Mouse (Mus musculus) testis, adult 2 months (tissue): Measurements from ENCODE around the gene Tbcel. TPM values are rescaled to one million over a fixed set of nuclear protein-coding genes. Genes with fewer than 3 reads are reported as not detected.

Experiments used
- H3K27ac ChIP-seq: fragments of 200-500 bp; 2 replicates; pipeline ENCODE4 v1.5.1; 2012; ENCODE audit warnings: low read depth, low read length; ENCODE audit not compliant: control insufficient read depth, insufficient read depth
- H3K27me3 ChIP-seq: fragments of 200-500 bp; 2 replicates; pipeline ENCODE4 v1.6.1; 2012; ENCODE audit warnings: mild to moderate bottlenecking, low read length, moderate library complexity; ENCODE audit not compliant: control insufficient read depth, insufficient read depth
- H3K36me3 ChIP-seq: fragments of 200-500 bp; 2 replicates; pipeline ENCODE4 v1.6.1; 2012; ENCODE audit warnings: mild to moderate bottlenecking, low read length; ENCODE audit not compliant: control insufficient read depth, insufficient read depth
- H3K4me1 ChIP-seq: fragments of 200-500 bp; 2 replicates; pipeline ENCODE4 v1.6.1; 2012; ENCODE audit warnings: low read length; ENCODE audit not compliant: control insufficient read depth, insufficient read depth
- H3K4me3 ChIP-seq: fragments of 200-500 bp; 2 replicates; pipeline ENCODE4 v1.5.1; 2012; ENCODE audit warnings: low read depth, mild to moderate bottlenecking, low read length, moderate library complexity, mixed read lengths; ENCODE audit not compliant: control insufficient read depth
- CTCF ChIP-seq: fragments of 200-500 bp; IDR thresholded peaks from 2 replicates; pipeline ENCODE4 v1.5.1; 2012; ENCODE audit warnings: low read depth, mild to moderate bottlenecking, inconsistent platforms, low read length, moderate library complexity; ENCODE audit not compliant: control insufficient read depth, insufficient read depth, insufficient replicate concordance
- POLR2A ChIP-seq: fragments of 200-500 bp; IDR thresholded peaks from 2 replicates; pipeline ENCODE4 v1.6.1; 2012; ENCODE audit warnings: low read depth, mild to moderate bottlenecking, inconsistent platforms, low read length, moderate library complexity; ENCODE audit not compliant: control insufficient read depth
- polyA plus RNA-seq: library from polyadenylated mRNA; depleted of rRNA; stranded (reverse); fragments of >200 nt; gene quantifications from 2 replicates; pipeline ENCODE4 v1.2.3, GENCODE M21; 2012

The Tbcel gene
- polyA plus RNA-seq, 1 experiment: 34.0 TPM

GRCm38 (mm10) chr9:42439446-42439845 lies 68.2 kb downstream of the Tbcel start:
- H3K27ac ChIP-seq: no peak overlapping the region
- H3K4me1 ChIP-seq: no peaks in the 10 kb centered on the region
- H3K36me3 ChIP-seq: peaks cover 3% of the 10 kb centered on the region
- H3K4me3 ChIP-seq: no peak overlapping the region
- no peaks in the 10 kb centered on the region for H3K27me3 ChIP-seq
- TF ChIP-seq CTCF (no peak), POLR2A (no peak)

GRCm38 (mm10) chr9:42432155-42432554 lies 75.5 kb downstream of the Tbcel start:
- Histone ChIP-seq H3K27me3 (no peaks in the 10 kb centered on the region), H3K36me3 (no peaks in the 10 kb centered on the region; the same call in 1 of the 2 replicates)
- TF ChIP-seq CTCF (no peak), POLR2A (no peak)

DNA sequence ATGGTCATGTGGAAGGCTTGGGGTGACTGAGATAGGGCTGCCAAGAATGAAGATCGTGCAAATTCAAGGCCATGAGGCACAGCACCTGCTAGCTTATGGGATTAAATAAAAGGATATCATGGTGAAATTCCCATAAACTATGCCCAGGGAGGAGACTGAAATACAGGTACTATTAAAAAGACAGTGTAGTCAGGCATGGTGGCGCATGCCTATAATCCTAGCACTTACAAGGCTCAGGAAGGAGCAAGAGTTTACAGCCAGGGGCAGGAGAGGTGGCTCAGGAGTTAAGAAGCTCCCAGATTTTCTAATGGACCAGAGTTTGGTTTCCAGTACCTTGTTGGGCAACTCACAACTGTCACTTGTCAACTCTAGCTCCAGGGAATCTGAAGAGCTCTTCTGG lies 76.0 kb downstream of the Tbcel start:
- Histone ChIP-seq H3K4me3 (no peak overlapping the region), H3K27ac (no peak overlapping the region), H3K27me3 (no peaks in the 10 kb centered on the region), H3K36me3 (no peaks in the 10 kb centered on the region; the same call in 1 of the 2 replicates), H3K4me1 (no peaks in the 10 kb centered on the region)
- TF ChIP-seq CTCF (no peak), POLR2A (no peak)

More at GRCm38 (mm10) chr9:42432155-42432554, 75.5 kb downstream of the Tbcel start:
- Histone ChIP-seq H3K27ac (no peak overlapping the region), H3K4me1 (no peaks in the 10 kb centered on the region), H3K4me3 (no peak overlapping the region)

- Histone ChIP-seq H3K27me3 (no peaks in the 10 kb centered on the region), H3K27ac (no peak overlapping the region), H3K36me3 (no peaks in the 10 kb centered on the region), H3K4me1 (no peaks in the 10 kb centered on the region), H3K4me3 (no peak overlapping the region)
- TF ChIP-seq POLR2A (no peak), CTCF (no peak)
Measured at GRCm38 (mm10) chr9:42428060-42428924, 79.3 kb downstream of the Tbcel start.

- Histone ChIP-seq H3K36me3 (no peaks in the 10 kb centered on the region), H3K27me3 (no peaks in the 10 kb centered on the region), H3K27ac (no peak overlapping the region), H3K4me3 (no peak overlapping the region), H3K4me1 (no peaks in the 10 kb centered on the region)
- TF ChIP-seq POLR2A: no peak
- TF ChIP-seq CTCF: no peak
Measured at GRCm38 (mm10) chr9:42426661-42427358, 80.8 kb downstream of the Tbcel start.

- Histone ChIP-seq H3K36me3 (no peaks in the 10 kb centered on the region), H3K4me1 (no peaks in the 10 kb centered on the region), H3K27ac (no peak overlapping the region), H3K27me3 (no peaks in the 10 kb centered on the region), H3K4me3 (no peak overlapping the region)
- TF ChIP-seq CTCF (no peak), POLR2A (no peak)
Measured at GRCm38 (mm10) chr9:42423649-42424048, 84.0 kb downstream of the Tbcel start.

- TF ChIP-seq CTCF: no peak
- Histone ChIP-seq H3K27me3 (no peaks in the 10 kb centered on the region), H3K36me3 (no peaks in the 10 kb centered on the region), H3K27ac (no peak overlapping the region), H3K4me3 (no peak overlapping the region), H3K4me1 (no peaks in the 10 kb centered on the region)
Measured at GRCm38 (mm10) chr9:42419687-42420086, 87.9 kb downstream of the Tbcel start.
